Mouse (Mus musculus) kidney, postnatal 0 days (tissue): ENCODE data around the gene Fam205a1. TPM values are rescaled to one million over a fixed set of nuclear protein-coding genes. Genes with fewer than 3 reads are reported as not detected.

Experiments used
- polyA plus RNA-seq: library from polyadenylated mRNA; unstranded; fragments of >200 nt; fragmentation: Nextera tagmentation; extraction: Ambion mirVana; gene quantifications from 2 replicates; pipeline ENCODE4 v1.2.1, GENCODE M21; 2015

Gene Fam205a1
- polyA plus RNA-seq, 1 experiment from 2014 or later = 0.07 TPM

Other genes starting within 250 kb of the Fam205a1 start
- gene Gm10591, start 241.7 kb downstream of the Fam205a1 start, polyA plus RNA-seq = 0.89 TPM in 1 of 2 replicates, not detected in the other
- 0.70 and 0.72 TPM in 2 replicates for gene Gm2564, start 224.2 kb downstream of the Fam205a1 start, polyA plus RNA-seq
- gene Ccl27b, start 198.6 kb downstream of the Fam205a1 start, polyA plus RNA-seq = not detected in 2 replicates
- gene Il11ra2, start 192.0 kb downstream of the Fam205a1 start, polyA plus RNA-seq = not detected in 2 replicates
- 0.46 TPM in 1 of 2 replicates, not detected in the other for gene 4930578G10Rik, start 118.3 kb downstream of the Fam205a1 start, polyA plus RNA-seq
- gene Ccl19, start 97.3 kb downstream of the Fam205a1 start, polyA plus RNA-seq = 0.38 and 0.71 TPM in 2 replicates
- gene Ccl21a, start 79.9 kb downstream of the Fam205a1 start, polyA plus RNA-seq = 24.7 and 29.2 TPM in 2 replicates
- gene Gm12394, start 2.9 kb upstream of the Fam205a1 start, polyA plus RNA-seq = 0.14 and 0.26 TPM in 2 replicates
- gene Fam205c, start 20.3 kb upstream of the Fam205a1 start, polyA plus RNA-seq = 0.09 and 0.33 TPM in 2 replicates
- 0.34 and 0.64 TPM in 2 replicates for gene Phf24, start 62.8 kb upstream of the Fam205a1 start, polyA plus RNA-seq
- 4.6 and 5.3 TPM in 2 replicates for gene Dnajb5, start 95.9 kb upstream of the Fam205a1 start, polyA plus RNA-seq
- gene 1700022I11Rik, start 115.7 kb upstream of the Fam205a1 start, polyA plus RNA-seq = 0.37 and 0.66 TPM in 2 replicates
- 356 and 406 TPM in 2 replicates for gene Vcp, start 146.6 kb upstream of the Fam205a1 start, polyA plus RNA-seq
- gene Fancg, start 156.6 kb upstream of the Fam205a1 start, polyA plus RNA-seq = 7.2 and 9.2 TPM in 2 replicates
- 19.2 and 21.3 TPM in 2 replicates for gene Pigo, start 171.9 kb upstream of the Fam205a1 start, polyA plus RNA-seq
- gene Stoml2, start 177.8 kb upstream of the Fam205a1 start, polyA plus RNA-seq = 253 and 273 TPM in 2 replicates
- 8.1 and 8.9 TPM in 2 replicates for gene Fam214b, start 192.3 kb upstream of the Fam205a1 start, polyA plus RNA-seq
- 3.3 and 3.8 TPM in 2 replicates for gene Unc13b, start 205.1 kb upstream of the Fam205a1 start, polyA plus RNA-seq